ENCODE assay signal across 25 mouse cellular contexts in genomic region chr13:43965256-43965905, GRCm38 (mm10).
DNase-seq lines count a peak whose midpoint lies in the region; ATAC-seq lines count a peak whose summit lies in the region.
"Had no signal": no experiment of that assay in that cellular context is flagged by ENCODE, and none has a peak within 500 bp of the region (broad histone marks: within the 10 kb centered on the region; RNA-seq: fewer than 3 reads in every experiment).

No protein-coding gene starts in this region.

- intact Hi-C loops in heart, postnatal 10 days (cut with DNase I): no loop called here

- H3K4me3 ChIP-seq in heart, embryonic 10.5 days: no peak overlapping the region
- no peak overlapping the region for H3K4me3 ChIP-seq in kidney, embryonic 15.5 days (replicated peaks)
- H3K4me3 ChIP-seq: embryonic facial prominence, embryonic 12.5 days; hindbrain, embryonic 15.5 days; layer of hippocampus, adult 2 months; liver, embryonic 13.5 days; midbrain, embryonic 13.5 days; neural tube, embryonic 12.5 days had no signal

- no peak overlapping the region for H3K9ac ChIP-seq in kidney, embryonic 15.5 days
- H3K9ac ChIP-seq: embryonic facial prominence, embryonic 12.5 days; forebrain, postnatal 0 days; hindbrain, embryonic 15.5 days; liver, embryonic 13.5 days; midbrain, embryonic 13.5 days; neural tube, embryonic 12.5 days had no signal

- no peaks in the 10 kb centered on the region for H3K27me3 ChIP-seq in heart, embryonic 10.5 days (ENCODE audit: insufficient read depth, poor library complexity, severe bottlenecking)
- no peaks in the 10 kb centered on the region for H3K27me3 ChIP-seq in kidney, embryonic 15.5 days
- H3K27me3 ChIP-seq: embryonic facial prominence, embryonic 12.5 days; hindbrain, embryonic 15.5 days; liver, embryonic 13.5 days; midbrain, embryonic 13.5 days; neural tube, embryonic 12.5 days had no signal

- 75% methylated on average over 4 of the region's 4 CpGs for WGBS in heart, embryonic 10.5 days
- WGBS in kidney, embryonic 15.5 days: 65% methylated on average over 4 of the region's 4 CpGs

- H3K36me3 ChIP-seq in heart, embryonic 10.5 days: no peaks in the 10 kb centered on the region
- no peaks in the 10 kb centered on the region for H3K36me3 ChIP-seq in kidney, embryonic 15.5 days
- H3K36me3 ChIP-seq: embryonic facial prominence, embryonic 12.5 days; hindbrain, embryonic 15.5 days; liver, embryonic 13.5 days; midbrain, embryonic 13.5 days; neural tube, embryonic 12.5 days had no signal

- peak; percentile 9 for DNase-seq in heart, postnatal 10 days
- DNase-seq in heart, embryonic 10.5 days (ENCODE audit: low spot score): no peak
- peak; percentile 12 to 33 for DNase-seq in kidney, postnatal 36 days
- DNase-seq in MN1 (ENCODE audit: low spot score): peak; percentile 7
- peak; percentile 41 for DNase-seq in fibroblast of lung, adult 2 months (ENCODE audit: low read depth)
- no peak for DNase-seq in spleen, postnatal 36 days (ENCODE audit: low spot score in 2 of 2)
- DNase-seq: adrenal gland, adult 8-10 months; B cell, adult 2 months; cerebellum, adult 11-12 months; forebrain, postnatal 0 days; gastrocnemius, postnatal 36 days; liver, embryonic 13.5 days; lung, adult 2 months; lung, postnatal 14 days; right cerebral cortex, postnatal 14 days; thymus, postnatal 14 days had no signal

- no peak overlapping the region for H3K4me2 ChIP-seq in kidney, embryonic 15.5 days
- H3K4me2 ChIP-seq: embryonic facial prominence, embryonic 12.5 days; heart, embryonic 11.5 days; hindbrain, embryonic 15.5 days; liver, embryonic 13.5 days; midbrain, embryonic 13.5 days; neural tube, embryonic 12.5 days had no signal

- no peaks in the 10 kb centered on the region for H3K9me3 ChIP-seq in heart, embryonic 10.5 days
- H3K9me3 ChIP-seq in kidney, embryonic 15.5 days (replicated peaks): no peaks in the 10 kb centered on the region
- H3K9me3 ChIP-seq: embryonic facial prominence, embryonic 12.5 days; hindbrain, embryonic 15.5 days; liver, embryonic 13.5 days; midbrain, embryonic 13.5 days; neural tube, embryonic 12.5 days had no signal

- ATAC-seq in kidney, embryonic 15.5 days (replicated peaks; ENCODE audit: low FRiP score): no peak
- ATAC-seq: activated CD4-positive, CD25-positive, alpha-beta regulatory T cell, adult 4 months; forebrain, postnatal 0 days; midbrain, embryonic 13.5 days had no signal

- 0 out of 2 replicates have a peak, but pooled peaks cover 12% of the 10 kb centered on the region for H3K4me1 ChIP-seq in heart, embryonic 10.5 days
- H3K4me1 ChIP-seq in kidney, embryonic 15.5 days: no peaks in the 10 kb centered on the region
- H3K4me1 ChIP-seq: hindbrain, embryonic 15.5 days; liver, embryonic 13.5 days; midbrain, embryonic 13.5 days; neural tube, embryonic 12.5 days had no signal

- no peak overlapping the region for H3K27ac ChIP-seq in heart, embryonic 10.5 days
- no peak overlapping the region for H3K27ac ChIP-seq in kidney, embryonic 15.5 days
- H3K27ac ChIP-seq: embryonic facial prominence, embryonic 12.5 days; hindbrain, embryonic 15.5 days; kidney, postnatal 0 days; layer of hippocampus, adult 2 months; liver, embryonic 13.5 days; midbrain, embryonic 13.5 days; neural tube, embryonic 12.5 days had no signal

Comparison
In these comparisons a context has a peak if more than half of its experiments do, and no peak if none do; other contexts are left out.
1. DNase-seq: peak in heart, postnatal 10 days (2 of 2), kidney, postnatal 36 days (2 of 2), MN1 (single experiment) and fibroblast of lung, adult 2 months (single experiment); none in heart, embryonic 10.5 days (single experiment) and spleen, postnatal 36 days (0 of 2).